Mouse (Mus musculus) hindlimb bud, embryonic 11.5 days (tissue): ENCODE data around the gene Sun1.

Experiments used
- DNase-seq: peaks from one replicate; pipeline ENCODE4 v3.0.0-alpha.2; 2012; ENCODE audit warnings: low read depth, low spot score; ENCODE audit errors: extremely low spot score

Sun1 gene

DNA sequence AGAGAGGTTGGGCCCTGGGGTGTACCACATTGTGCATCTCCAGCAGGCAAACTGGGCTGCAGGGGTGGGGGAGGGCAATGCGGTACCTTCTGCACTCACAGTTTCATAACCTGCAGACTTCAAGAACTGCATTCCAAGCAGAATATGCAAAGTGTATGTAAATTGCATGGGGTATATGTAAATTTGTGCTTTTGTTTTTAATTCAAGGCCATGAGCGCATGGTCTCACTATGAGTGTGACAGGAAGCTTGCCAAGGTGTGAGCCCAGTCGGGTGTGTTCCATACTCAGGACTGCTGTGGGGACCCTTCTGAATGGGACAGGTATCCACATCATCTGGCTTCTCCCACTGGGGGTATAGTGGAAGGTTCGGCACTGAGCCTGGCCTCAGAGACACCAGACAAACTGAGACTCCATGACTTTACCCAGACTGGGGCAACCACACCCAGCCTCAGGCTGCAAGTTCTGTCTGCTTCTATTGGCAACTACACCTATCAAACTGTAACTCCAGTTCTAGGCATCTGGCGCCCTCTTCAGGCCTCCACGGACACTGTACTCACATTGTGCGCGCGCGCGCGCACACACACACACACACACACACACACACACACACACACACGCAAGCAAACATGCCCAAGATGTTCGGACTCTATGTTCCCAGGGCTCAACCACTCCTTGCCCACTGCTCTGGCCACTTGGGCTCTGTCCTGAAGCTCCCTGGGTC, 83.2 kb downstream of the Sun1 start:
- DNase-seq = no peak

DNA sequence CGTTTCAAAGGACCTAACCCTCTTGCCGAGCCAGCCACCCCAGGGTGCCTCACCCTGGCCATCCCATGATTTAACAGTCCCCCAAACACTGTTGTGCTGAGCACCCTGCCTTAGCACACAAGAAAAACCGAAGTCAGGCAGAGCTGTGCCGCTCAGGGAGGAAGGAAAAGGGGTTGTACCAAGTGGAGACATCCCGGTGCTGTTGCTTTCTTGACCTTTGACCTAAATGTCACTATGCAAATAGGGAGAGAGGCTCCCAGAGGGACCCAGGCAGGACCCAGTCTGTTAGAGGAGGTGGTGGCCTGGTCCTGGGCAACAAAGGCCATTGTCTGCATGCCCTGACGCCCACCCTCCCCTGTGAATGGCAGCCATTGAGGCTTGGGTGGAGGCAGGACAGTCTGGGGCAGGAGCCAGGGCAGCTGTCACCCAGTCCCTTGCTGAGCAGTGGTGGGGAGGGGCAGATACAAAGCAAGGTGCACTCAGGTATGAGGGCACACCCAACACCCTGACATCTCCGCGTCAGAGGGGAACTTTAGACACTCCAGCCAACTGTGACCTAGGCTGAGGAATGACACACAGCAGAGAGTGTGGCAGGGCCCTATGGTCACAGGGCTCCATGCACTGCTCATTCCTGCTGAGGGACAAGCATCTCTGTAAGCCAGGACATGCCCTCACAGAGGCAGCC, 85.1 kb downstream of the Sun1 start:
- DNase-seq = no peak

DNA sequence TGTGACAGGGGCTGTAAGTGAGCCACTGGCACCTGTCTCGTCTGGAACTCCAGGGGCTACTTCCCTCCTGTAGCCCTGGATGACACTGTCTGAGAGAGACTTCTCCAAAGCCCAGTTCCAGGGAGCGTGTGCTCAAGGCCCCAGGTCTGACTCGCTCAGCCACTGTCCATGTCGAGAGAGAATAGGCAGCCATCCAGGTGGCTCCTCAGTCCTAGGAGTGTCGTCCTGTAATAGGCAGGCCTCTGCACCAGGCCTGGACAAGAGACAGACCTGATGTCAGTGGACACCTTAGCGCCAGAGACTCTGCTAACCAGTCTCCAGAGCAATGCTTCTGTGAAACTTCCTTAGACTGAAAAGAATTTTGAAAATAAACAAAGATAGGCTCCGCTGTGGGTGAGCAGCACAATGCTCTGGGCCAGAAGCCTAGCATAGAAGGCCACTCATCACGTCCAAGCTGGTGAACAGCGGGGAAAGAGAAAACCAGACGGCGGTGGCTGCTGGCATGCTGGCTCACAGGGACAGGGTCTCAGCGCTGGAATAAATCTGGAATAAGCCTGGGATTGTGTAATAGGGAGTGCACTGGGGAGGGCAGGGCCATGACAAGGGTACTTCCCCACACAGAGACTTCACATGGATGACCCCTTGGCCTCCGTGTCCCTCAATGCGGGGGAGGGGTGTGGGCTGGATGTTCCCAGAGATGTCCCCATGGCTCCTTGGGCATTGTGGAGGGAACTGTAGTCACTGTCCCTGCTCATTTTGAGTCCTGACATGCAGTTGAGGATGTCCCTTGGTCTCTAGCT, 85.9 kb downstream of the Sun1 start:
- DNase-seq = no peak

DNA sequence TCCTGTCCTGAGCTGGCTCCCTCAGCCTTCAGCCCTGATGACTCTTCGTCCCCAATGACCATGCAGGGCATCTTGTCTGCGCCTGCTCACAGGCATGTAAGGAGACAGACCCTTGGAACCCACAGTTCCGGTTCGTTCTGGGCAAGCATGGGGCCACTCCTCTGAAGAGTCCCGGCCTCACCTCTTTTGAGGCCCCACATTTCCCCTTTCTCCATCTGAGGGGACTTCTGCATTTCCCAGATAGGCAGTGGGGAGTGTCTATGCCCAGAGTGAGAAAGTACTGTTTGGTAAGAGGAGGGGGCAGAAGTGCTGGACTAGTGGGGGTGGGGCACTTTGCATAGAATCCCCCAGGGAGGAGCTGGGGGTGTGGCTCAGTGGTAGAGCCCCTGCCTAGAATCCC, 86.7 kb downstream of the Sun1 start:
- no peak for DNase-seq

DNA sequence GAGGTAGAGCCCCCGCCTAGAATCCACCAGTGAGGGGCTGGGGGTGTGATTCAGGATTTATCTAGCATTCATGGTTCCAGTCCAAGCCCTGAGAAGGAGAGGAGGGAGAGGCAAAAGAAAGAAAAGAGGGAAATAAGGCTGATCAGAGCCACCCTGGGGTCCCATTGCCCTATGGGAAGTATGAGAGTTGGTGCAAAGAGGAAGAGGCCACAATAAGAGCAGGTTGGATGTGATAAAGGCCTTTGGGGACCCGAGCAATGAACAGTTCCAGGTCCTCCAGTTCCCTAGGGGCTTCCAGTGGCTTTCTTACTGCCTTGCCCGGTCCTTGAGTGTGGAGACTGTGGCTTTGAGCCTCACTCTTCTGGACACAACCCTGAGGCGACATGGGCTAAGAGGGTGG, 87.3 kb downstream of the Sun1 start:
- no peak for DNase-seq

DNA sequence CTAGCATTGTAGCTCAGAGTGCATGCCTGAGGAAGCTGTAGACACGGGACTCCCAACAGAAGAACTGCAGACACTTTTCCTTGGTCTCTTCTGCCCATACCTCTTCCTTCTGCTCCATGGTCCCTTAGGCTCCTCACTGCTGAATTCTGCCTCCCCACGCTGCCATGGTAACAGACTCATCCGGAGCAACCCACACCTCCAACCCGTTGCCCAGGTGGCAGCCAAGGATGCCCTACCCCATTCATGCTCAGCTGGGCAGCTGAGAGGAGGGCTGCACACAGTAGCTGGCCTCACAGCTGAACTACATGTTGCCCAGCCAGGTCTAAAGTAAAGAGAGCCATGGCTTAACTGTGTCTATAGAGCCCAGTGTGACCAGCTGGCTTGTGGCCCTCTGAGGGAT, 88.2 kb downstream of the Sun1 start:
- DNase-seq = no peak

DNA sequence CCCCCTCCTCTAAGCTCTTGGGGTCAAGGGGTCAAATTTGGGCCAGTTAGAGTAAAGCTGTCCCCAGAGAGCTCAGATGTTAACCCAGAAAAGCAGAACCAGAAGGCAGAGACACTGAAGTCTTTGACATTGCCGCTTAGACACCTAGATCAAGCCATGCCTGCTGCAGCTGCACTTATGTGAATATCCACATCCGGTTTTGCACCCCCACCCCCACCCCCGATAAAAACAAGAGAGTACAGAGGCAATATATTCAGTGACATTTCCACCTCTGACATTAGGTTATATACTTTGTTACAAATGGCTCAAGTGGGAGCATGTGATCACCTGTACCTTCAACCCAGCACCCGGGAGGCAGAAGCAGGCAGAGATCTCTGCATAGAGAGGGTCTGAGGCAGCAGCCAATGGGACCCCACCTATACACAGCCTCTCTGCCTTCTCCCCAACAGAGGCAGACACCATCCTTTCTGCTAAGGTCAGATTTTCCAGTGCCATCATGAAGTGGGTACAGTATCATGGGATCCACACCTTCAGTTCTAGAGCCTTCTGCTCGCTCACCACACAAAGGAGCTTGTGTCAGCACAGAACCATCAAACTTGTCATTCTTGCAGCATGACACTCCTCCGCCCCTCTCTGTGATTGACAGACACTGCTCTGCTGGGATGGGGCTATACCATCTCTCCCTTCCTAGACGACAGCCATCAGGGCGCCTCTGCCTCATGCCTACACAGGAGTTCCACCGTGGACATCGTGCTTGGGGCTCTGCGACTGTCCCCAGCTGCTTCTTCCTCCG, 90.2 kb downstream of the Sun1 start:
- no peak for DNase-seq

DNA sequence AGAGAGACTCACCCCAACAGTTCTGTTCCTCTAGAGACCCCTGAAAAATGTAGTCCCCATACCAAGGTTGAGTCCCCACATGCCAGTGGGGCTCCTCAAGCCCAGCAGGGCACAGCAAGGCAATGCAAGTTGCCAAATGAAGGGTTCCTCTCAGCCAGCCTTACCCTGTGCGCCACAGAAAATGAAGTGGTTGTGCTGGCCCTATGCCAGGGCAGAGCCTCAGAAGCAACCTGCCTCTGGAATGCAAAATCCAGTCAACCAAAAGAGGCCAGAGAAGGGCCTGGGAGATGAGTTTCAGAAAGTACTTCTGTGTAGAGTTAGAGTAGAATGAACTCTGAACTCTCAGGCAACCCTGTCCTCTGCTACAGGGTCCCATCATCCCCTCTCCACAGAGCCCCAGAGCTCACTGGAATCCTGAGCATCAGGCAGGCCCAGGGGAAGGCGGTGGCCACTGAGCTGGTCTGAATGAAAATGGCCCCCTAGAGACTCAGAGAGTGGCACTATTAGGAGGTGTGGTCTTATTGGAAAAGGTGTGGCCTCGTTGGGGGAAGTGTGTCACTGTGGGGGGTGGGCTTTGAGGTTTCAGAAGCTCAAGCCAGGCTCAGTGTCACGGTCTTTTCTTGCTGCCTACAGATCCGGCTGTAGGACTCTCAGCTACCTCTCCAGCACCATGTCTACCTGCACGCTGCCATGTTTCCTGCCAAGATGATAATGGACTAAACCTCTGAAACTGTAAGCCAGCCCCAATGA, 91.5 kb downstream of the Sun1 start:
- DNase-seq = no peak

DNA sequence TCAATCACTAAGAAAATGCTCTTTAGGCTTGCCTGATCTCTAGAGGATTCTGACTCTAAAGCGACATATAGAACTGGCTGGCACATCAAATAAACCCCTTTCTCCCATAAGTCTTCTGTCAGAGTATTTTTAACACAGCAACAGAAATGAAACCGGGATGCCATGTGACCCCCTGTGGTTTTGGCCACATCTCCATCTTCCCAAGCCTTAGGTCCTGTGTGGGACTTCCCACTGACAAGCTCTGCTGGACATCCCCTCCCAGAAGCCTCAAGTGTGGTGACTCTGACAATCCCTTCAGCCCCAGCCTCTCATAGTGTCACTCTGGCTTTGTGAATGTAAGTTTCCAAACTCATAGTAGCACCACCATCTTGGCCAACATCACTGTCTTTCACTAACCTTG, 93.7 kb downstream of the Sun1 start:
- no peak for DNase-seq

DNA sequence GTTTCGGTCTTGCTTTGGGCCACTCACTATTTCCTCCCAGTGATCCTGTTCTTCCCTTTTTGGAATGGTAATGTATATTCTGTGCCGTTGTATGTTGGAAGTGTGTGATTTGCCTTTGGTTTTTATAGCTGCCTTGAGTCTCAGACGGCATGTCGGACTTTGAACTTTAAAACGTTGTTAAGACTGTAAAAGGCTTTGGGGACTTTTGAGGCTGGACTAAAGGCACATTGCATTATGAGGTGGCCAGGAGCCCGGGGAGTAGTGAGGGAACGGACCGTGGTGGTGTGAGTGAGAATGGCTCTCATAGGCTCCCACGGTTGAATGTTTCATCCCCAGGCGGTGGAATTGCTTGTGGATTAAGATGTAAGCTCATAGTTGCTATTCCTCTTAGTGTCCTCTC, 96.7 kb downstream of the Sun1 start:
- DNase-seq = no peak

DNA sequence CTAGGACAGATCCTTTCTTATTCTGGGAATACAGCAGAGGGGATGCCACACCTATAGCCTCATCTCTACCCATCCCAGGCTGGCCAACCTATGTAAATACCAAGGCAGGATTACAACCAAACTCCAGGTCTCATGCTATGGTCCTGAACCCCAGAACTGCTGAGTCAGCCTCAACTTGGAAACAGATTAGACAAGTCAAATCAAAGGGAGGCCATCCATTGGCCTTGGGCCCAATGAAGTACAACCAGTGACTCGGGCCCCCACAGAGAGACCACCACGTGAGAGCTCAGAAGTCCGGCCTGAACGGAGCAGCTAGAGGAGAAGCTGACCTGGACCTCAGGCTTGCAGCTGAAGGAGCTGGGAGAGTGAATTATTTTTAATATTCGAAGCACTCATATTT, 97.3 kb downstream of the Sun1 start:
- no peak for DNase-seq
